Mouse (Mus musculus) kidney, adult 2 months (tissue): ENCODE results near the gene Tekt4.

ENCODE experiments used
- CTCF ChIP-seq: fragments of 200-500 bp; conservative IDR thresholded peaks from 2 replicates; pipeline ENCODE4 v1.5.1; 2011; ENCODE audit warnings: low read depth, mild to moderate bottlenecking, control low read depth, low read length, moderate library complexity, mixed read lengths; ENCODE audit not compliant: insufficient read depth, insufficient read length
- POLR2A ChIP-seq: fragments of 200-500 bp; IDR thresholded peaks from one replicate; pipeline ENCODE4 v1.6.1; 2011; ENCODE audit warnings: low read depth, low read length, control low read depth

GRCm38 (mm10) chr17:25520492-25520891 is 66.1 kb downstream of the Tekt4 start:
- TF ChIP-seq CTCF (no peak), POLR2A (no peak)
